Mouse (Mus musculus): Measurements from ENCODE around the gene Rtp4. TPM values are rescaled to one million over a fixed set of nuclear protein-coding genes. Genes with fewer than 3 reads are reported as not detected.

The Rtp4 gene
- polyA plus RNA-seq, 1 experiment from 2014 or later: 3.9 TPM

GRCm38 (mm10) chr16:23497881-23498280 is 22.2 kb upstream of the Rtp4 start:
- Histone ChIP-seq H3K27me3 (peaks cover 6% of the 10 kb centered on the region; the same call in 1 of the 2 replicates), H3K4me2 (no peak overlapping the region), H3K4me1 (replicated peaks) (peaks cover 36% of the 10 kb centered on the region), H3K4me3 (no peak overlapping the region), H3K9ac (no peak overlapping the region), H3K36me3 (peaks cover 16% of the 10 kb centered on the region), H3K9me3 (no peaks in the 10 kb centered on the region), H3K27ac (replicated peaks) (peak overlapping the region; percentile 23; the same call in 1 of the 2 replicates)
- ATAC-seq (ENCODE audit: low read depth): no peak
- WGBS: 54% methylated on average over 1 of the region's 1 CpGs

- Histone ChIP-seq H3K36me3 (peaks cover 11% of the 10 kb centered on the region), H3K4me1 (replicated peaks) (peaks cover 40% of the 10 kb centered on the region), H3K9me3 (no peaks in the 10 kb centered on the region), H3K27me3 (peaks cover 6% of the 10 kb centered on the region; the same call in 1 of the 2 replicates), H3K27ac (replicated peaks) (0 out of 2 replicates have a peak overlapping the region, but pooled peaks have one; percentile 23), H3K9ac (no peak overlapping the region), H3K4me2 (no peak overlapping the region), H3K4me3 (no peak overlapping the region)
- 79% methylated on average over 7 of the region's 7 CpGs for WGBS
- no peak for ATAC-seq (ENCODE audit: low read depth)
Observed at GRCm38 (mm10) chr16:23498691-23499131, 21.4 kb upstream of the Rtp4 start.

- H3K4me3 ChIP-seq: no peak overlapping the region
- no peaks in the 10 kb centered on the region for H3K9me3 ChIP-seq
- H3K27ac ChIP-seq (replicated peaks): no peak overlapping the region
- ATAC-seq (ENCODE audit: low read depth): no peak
- H3K27me3 ChIP-seq: no peaks in the 10 kb centered on the region
- no peak overlapping the region for H3K4me2 ChIP-seq
- H3K36me3 ChIP-seq: 0 out of 2 replicates have a peak, but pooled peaks cover 2% of the 10 kb centered on the region
- peaks cover 57% of the 10 kb centered on the region for H3K4me1 ChIP-seq (replicated peaks)
- no peak overlapping the region for H3K9ac ChIP-seq
- WGBS: 87% methylated on average over 5 of the region's 5 CpGs
Observed at GRCm38 (mm10) chr16:23500558-23500957, 19.5 kb upstream of the Rtp4 start.

- 94% methylated on average over 2 of the region's 2 CpGs for WGBS
- Histone ChIP-seq H3K4me1 (replicated peaks) (peaks cover 64% of the 10 kb centered on the region), H3K27ac (replicated peaks) (no peak overlapping the region)
Observed at GRCm38 (mm10) chr16:23501288-23501687, 18.8 kb upstream of the Rtp4 start.

GRCm38 (mm10) chr16:23502478-23502877 is 17.6 kb upstream of the Rtp4 start:
- no peaks in the 10 kb centered on the region for H3K9me3 ChIP-seq
- 78% methylated on average over 3 of the region's 3 CpGs for WGBS
- H3K4me1 ChIP-seq (replicated peaks): peaks cover 55% of the 10 kb centered on the region
- no peak overlapping the region for H3K9ac ChIP-seq
- ATAC-seq (ENCODE audit: low read depth): no peak
- H3K27ac ChIP-seq (replicated peaks): no peak overlapping the region
- no peak overlapping the region for H3K4me2 ChIP-seq
- H3K36me3 ChIP-seq: 0 out of 2 replicates have a peak, but pooled peaks cover 2% of the 10 kb centered on the region
- no peaks in the 10 kb centered on the region for H3K27me3 ChIP-seq
- no peak overlapping the region for H3K4me3 ChIP-seq

More at GRCm38 (mm10) chr16:23501288-23501687, 18.8 kb upstream of the Rtp4 start:
- Histone ChIP-seq H3K4me3 (no peak overlapping the region), H3K27me3 (no peaks in the 10 kb centered on the region), H3K36me3 (0 out of 2 replicates have a peak, but pooled peaks cover 2% of the 10 kb centered on the region), H3K9ac (no peak overlapping the region), H3K9me3 (no peaks in the 10 kb centered on the region), H3K4me2 (no peak overlapping the region)
- no peak for ATAC-seq (ENCODE audit: low read depth)

GRCm38 (mm10) chr16:23503351-23503750 is 16.7 kb upstream of the Rtp4 start:
- WGBS: 83% methylated on average over 4 of the region's 4 CpGs
- H3K4me2 ChIP-seq: no peak overlapping the region
- no peak for ATAC-seq (ENCODE audit: low read depth)
- no peak overlapping the region for H3K9ac ChIP-seq
- H3K27ac ChIP-seq (replicated peaks): peak overlapping the region; percentile 59; the same call in 1 of the 2 replicates
- no peaks in the 10 kb centered on the region for H3K9me3 ChIP-seq
- no peaks in the 10 kb centered on the region for H3K27me3 ChIP-seq
- 0 out of 2 replicates have a peak, but pooled peaks cover 2% of the 10 kb centered on the region for H3K36me3 ChIP-seq
- peaks cover 47% of the 10 kb centered on the region for H3K4me1 ChIP-seq (replicated peaks)
- H3K4me3 ChIP-seq: no peak overlapping the region

GRCm38 (mm10) chr16:23504320-23504744 is 15.8 kb upstream of the Rtp4 start:
- H3K36me3 ChIP-seq: peaks cover 9% of the 10 kb centered on the region
- peak; percentile 94 for ATAC-seq (ENCODE audit: low read depth)
- peaks cover 37% of the 10 kb centered on the region for H3K4me1 ChIP-seq (replicated peaks)
- WGBS: 15% methylated on average over 3 of the region's 3 CpGs
- no peak overlapping the region for H3K4me2 ChIP-seq
- no peaks in the 10 kb centered on the region for H3K27me3 ChIP-seq
- no peak overlapping the region for H3K9ac ChIP-seq
- H3K4me3 ChIP-seq: no peak overlapping the region
- no peaks in the 10 kb centered on the region for H3K9me3 ChIP-seq
- peak overlapping the region; percentile 78 for H3K27ac ChIP-seq (replicated peaks)

- Histone ChIP-seq H3K4me1 (replicated peaks) (peaks cover 31% of the 10 kb centered on the region), H3K27ac (replicated peaks) (peak overlapping the region; percentile 78), H3K4me2 (no peak overlapping the region), H3K27me3 (no peaks in the 10 kb centered on the region), H3K4me3 (no peak overlapping the region), H3K36me3 (peaks cover 18% of the 10 kb centered on the region), H3K9me3 (no peaks in the 10 kb centered on the region), H3K9ac (no peak overlapping the region)
- WGBS: 57% methylated on average over 11 of the region's 11 CpGs
- no peak for ATAC-seq (ENCODE audit: low read depth)
Observed at GRCm38 (mm10) chr16:23505904-23506687, 14.0 kb upstream of the Rtp4 start.

- 83% methylated on average over 4 of the region's 4 CpGs for WGBS
- Histone ChIP-seq H3K27me3 (no peaks in the 10 kb centered on the region), H3K9ac (no peak overlapping the region), H3K9me3 (no peaks in the 10 kb centered on the region), H3K4me2 (no peak overlapping the region), H3K27ac (replicated peaks) (no peak overlapping the region), H3K4me1 (replicated peaks) (peaks cover 13% of the 10 kb centered on the region), H3K36me3 (peaks cover 31% of the 10 kb centered on the region), H3K4me3 (no peak overlapping the region)
- ATAC-seq (ENCODE audit: low read depth): no peak
Observed at GRCm38 (mm10) chr16:23511166-23511935, 8.7 kb upstream of the Rtp4 start.

- no peak for ATAC-seq (ENCODE audit: low read depth)
- H3K36me3 ChIP-seq: peaks cover 31% of the 10 kb centered on the region
- 98% methylated on average over 1 of the region's 1 CpGs for WGBS
Observed at GRCm38 (mm10) chr16:23513401-23513800, 6.7 kb upstream of the Rtp4 start.

GRCm38 (mm10) chr16:23515766-23516165 is 4.3 kb upstream of the Rtp4 start:
- no peaks in the 10 kb centered on the region for H3K9me3 ChIP-seq
- H3K9ac ChIP-seq: no peak overlapping the region
- H3K27me3 ChIP-seq: no peaks in the 10 kb centered on the region
- H3K27ac ChIP-seq (replicated peaks): peak overlapping the region; percentile 54; the same call in 1 of the 2 replicates
- peak; percentile 28; the same call in 1 of the 2 replicates for ATAC-seq (ENCODE audit: low read depth)
- H3K4me1 ChIP-seq (replicated peaks): peaks cover 55% of the 10 kb centered on the region
- 0 out of 2 replicates have a peak overlapping the region, but pooled peaks have one; percentile 1 for H3K4me2 ChIP-seq
- H3K36me3 ChIP-seq: peaks cover 18% of the 10 kb centered on the region
- H3K4me3 ChIP-seq: no peak overlapping the region
- WGBS: 56% methylated on average over 3 of the region's 3 CpGs

More at GRCm38 (mm10) chr16:23513401-23513800, 6.7 kb upstream of the Rtp4 start:
- Histone ChIP-seq H3K9ac (no peak overlapping the region), H3K4me2 (no peak overlapping the region), H3K4me3 (no peak overlapping the region), H3K27me3 (no peaks in the 10 kb centered on the region), H3K9me3 (no peaks in the 10 kb centered on the region), H3K4me1 (replicated peaks) (peaks cover 31% of the 10 kb centered on the region), H3K27ac (replicated peaks) (no peak overlapping the region)

- Histone ChIP-seq H3K9ac (no peak overlapping the region), H3K9me3 (no peaks in the 10 kb centered on the region), H3K27me3 (no peaks in the 10 kb centered on the region), H3K4me3 (no peak overlapping the region), H3K36me3 (peaks cover 10% of the 10 kb centered on the region), H3K4me2 (peak overlapping the region; percentile 59; the same call in 1 of the 2 replicates), H3K4me1 (replicated peaks) (peaks cover 63% of the 10 kb centered on the region), H3K27ac (replicated peaks) (peak overlapping the region; percentile 20; the same call in 1 of the 2 replicates)
- no peak for ATAC-seq (ENCODE audit: low read depth)
- WGBS: 78% methylated on average over 2 of the region's 2 CpGs
Observed at GRCm38 (mm10) chr16:23516606-23517005, 3.5 kb upstream of the Rtp4 start.
